Mouse (Mus musculus) kidney, adult 8-10 months (tissue): ENCODE data around the gene Gm44965.
"Not testable (repeated sequence)": the region's sequence is repeated elsewhere in the genome, so short reads cannot be mapped to it uniquely, and the experiment has no call there.

ENCODE experiments used
- DNase-seq, 2 experiments: peaks; one replicate each; pipeline ENCODE4 v3.0.0; 2022

The Gm44965 gene

DNA sequence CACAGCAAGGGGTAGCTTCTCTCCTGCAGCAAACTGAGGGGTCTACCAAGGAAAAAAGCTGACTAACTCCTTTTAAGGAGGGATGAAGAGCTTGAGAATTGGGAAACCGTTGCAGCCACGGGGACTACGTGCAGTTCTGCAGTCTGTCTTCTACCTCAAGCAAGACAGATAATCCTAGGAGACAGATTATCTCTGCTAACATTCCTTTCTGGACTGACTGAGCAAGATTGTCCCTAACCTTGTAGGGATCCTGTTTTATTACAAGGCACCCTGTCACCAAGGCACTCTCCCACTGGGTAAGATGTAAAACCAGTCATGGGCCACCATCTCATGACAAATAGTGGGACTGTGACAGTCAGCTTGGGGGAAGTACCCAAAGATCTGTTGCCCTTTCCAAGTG is 12.5 kb upstream of the Gm44965 start:
- no peak for DNase-seq

DNA sequence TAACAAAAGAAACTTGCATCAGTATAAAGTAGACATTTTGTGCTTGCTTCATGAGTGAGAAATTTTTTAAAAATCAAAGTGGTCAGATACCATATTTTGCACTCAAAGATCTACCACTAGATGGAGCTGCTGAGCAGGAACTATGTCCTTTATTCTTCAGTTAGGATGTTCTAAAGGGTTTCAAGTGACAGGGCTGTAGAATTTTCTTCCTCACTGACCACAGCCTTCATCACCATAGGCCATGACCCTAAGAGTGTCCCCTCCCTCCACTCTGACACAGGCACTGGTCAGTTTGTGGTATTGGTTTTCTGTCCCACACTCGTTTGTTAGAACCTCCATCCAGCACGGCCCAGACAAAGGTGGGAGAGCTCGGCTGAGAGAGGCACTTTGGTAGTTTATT is 11.7 kb upstream of the Gm44965 start:
- DNase-seq = no peak

DNA sequence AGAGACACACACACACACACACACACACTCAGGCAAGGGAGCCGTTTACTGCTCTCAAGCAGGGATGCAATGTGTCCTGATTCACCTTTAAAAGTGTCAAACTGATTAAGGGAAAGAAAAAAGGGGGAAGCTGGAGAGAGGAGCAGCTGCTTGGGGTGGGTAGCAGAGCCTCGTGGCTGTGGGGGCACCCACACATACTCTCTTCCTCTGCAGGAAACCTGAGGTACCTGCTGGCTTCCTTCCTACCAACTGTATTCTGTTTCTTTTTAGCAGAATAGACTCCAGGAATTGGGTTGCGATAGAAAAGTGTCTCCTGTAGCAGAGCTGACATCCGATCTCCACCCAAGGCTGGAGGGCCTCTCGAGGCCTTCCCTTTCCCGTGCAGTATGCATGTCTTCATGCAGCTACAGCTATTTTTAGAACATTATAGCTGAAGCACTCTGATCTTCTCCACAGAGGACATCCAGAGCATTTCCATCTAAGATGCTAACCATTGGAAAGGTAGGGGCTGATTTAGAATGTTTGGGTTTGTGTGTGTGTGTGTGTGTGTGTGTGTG is 4.5 kb upstream of the Gm44965 start, which contains the start of gene Gm45021:
Gene Gm45021, plus strand, starts transcription at position 417 of the 557 bp plus-strand sequence.
- DNase-seq = no peak

DNA sequence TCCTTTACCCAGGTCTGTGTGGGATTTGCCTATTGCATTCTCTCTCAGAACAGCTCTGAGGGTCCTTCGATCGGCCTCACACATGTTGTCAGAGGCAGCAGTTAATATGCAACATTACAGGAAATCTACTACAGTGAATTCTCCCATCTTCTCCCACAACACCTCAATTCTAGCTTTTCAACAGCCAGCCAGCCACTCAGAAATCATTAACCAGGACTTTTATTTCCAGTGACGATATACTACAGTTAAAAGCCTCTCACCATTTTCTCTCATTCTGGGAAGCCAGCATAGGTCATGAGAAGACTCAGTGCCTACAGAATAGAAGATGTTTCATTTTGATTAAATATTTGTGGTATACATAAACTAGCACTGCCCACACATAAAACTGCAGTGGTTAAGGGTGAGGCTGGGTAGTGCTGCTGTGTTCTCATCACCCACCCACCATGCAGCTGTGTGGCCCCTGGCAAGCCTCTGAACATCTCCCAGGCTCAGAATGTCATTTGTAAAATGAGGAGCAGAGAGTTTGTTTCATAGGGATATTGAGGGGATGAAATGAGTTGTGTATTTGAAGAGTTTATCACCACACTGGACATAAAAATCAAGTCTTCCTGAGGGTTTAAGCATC is 2.4 kb upstream of the Gm44965 start:
- peak in 1 of 2 experiments; percentile 63 for DNase-seq

DNA sequence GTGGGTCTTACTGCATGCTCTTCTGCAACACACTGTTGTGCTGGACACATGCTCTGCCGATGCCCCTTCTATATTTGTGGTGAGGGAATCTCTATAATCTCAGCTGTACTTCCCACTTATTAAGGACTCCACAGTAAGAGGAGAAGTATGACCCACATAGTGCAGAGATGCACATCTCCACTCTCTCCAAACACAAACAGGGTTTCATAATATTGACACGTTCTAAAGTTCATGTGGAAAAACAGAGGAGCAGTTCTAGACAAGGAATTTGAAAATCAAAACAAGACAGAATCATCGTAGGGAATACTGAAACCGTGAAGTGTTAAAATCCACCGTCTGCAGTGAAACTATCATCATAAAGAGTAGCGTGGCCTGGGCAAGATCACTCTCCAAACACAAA is 1.9 kb upstream of the Gm44965 start:
- no peak for DNase-seq

DNA sequence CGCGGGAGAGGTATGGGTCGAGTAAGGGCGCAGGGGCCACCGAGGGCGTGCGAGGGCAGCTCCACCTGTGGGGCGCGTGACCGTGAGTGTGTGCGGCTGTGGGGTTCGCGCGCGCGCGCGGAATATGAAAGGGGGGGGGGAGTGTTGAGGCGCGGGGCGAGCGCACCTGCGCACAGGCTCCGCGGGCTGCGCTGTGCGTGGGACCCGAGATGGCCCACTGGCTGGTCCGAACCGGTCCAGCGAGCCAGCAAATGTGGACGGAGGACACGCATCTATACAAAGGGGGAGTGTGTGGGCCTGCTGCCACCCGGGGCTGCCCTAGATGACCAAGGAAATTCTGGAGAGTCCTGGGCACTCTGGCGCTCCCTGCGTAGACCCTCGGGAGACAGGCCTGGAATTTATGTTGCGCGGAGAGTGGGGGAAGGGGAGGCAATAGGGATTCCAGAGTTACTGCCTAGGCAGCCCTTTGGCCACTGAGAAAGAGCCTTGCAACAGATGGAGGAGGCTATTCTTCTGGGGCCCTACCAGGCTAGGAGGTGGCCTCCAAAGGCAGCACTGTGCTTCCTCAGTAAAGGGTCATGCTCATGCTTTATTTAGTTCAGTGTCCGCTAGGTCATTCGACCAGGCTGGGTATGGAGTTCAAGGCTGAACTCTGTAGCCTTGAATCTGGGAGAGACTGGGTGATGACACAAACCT is 450 bp downstream of the Gm44965 start:
- peak; percentile 61 to 64 for DNase-seq

DNA sequence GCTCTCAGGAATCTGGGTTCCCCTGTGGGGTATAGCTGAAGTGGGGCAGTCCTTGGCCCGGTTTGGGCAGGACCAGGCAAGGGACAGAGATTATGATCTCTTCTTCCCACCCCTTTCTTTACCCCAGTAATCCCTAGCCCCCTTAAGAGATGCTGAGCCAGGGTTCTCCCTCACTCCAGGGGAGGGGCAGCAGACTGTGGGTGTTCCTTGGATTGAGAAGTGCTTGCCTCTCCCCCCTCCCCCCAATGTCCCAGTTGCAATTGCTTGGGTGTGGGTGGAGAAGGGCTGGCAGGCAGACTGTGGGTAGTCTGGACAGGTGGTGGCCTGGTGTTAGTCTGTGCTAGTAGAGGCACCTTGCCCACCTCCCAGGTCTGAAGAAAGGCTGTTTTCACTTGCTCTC is 1.5 kb downstream of the Gm44965 start:
- DNase-seq = no peak

DNA sequence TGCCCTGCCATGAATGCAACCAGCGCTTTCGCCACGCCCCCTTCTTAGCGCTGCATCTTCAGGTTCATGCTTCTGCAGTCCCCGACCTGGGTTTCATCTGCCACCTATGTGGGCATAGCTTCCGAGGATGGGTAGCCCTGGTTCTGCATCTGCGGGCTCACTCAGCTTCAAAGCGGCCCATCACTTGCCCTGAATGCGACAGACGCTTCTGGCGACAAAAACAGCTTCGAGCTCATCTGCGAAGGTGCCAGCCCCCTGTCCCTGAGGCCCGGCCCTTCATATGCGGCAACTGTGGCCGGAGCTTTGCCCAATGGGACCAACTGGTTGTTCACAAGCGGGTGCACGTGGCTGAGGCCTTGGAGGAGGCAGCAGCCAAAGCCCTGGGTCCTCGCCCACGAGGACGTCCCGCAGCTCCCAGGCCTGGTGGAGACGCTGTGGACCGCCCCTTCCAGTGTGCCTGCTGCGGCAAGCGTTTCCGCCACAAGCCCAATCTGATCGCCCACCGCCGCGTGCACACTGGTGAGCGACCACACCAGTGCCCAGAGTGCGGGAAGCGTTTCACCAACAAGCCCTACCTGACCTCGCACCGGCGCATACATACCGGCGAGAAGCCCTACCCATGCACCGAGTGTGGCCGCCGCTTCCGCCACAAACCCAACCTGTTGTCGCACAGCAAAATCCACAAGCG is 2.9 kb downstream of the Gm44965 start:
- no peak for DNase-seq

DNA sequence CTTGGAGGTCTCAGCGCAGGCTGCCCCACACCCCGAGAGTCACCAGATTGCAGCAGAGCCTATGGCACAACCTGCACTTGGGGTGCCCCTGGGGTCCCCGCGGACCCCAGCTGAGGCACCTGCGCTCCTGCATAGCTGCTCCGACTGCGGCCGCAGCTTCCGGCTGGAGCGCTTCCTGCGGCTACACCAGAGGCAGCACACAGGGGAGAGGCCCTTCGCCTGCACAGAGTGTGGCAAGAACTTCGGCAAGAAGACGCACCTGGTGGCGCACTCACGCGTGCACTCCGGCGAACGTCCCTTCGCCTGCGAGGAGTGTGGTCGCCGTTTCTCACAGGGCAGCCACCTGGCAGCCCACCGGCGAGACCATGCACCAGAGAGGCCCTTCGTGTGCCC is 3.5 kb downstream of the Gm44965 start:
- DNase-seq = no peak

DNA sequence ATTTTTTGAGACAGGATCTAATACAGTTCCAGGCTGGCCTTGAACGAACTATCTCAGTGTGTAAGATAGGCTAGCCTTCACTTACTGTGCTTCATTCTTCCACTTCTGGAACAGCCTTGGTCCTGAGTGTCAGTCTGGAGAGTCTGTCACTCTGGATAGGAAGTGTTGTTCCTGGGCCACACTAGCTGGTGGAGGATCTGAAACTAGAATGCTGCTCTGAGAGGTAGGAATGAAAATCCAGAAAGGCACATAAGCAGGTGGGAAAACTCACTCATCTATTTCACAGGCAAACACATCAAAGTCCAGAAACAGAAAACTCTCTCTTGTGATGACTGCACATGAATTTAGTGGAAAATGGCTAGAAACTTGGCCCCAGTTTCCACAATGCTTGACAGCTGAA is 6.9 kb downstream of the Gm44965 start:
- DNase-seq = no peak

DNA sequence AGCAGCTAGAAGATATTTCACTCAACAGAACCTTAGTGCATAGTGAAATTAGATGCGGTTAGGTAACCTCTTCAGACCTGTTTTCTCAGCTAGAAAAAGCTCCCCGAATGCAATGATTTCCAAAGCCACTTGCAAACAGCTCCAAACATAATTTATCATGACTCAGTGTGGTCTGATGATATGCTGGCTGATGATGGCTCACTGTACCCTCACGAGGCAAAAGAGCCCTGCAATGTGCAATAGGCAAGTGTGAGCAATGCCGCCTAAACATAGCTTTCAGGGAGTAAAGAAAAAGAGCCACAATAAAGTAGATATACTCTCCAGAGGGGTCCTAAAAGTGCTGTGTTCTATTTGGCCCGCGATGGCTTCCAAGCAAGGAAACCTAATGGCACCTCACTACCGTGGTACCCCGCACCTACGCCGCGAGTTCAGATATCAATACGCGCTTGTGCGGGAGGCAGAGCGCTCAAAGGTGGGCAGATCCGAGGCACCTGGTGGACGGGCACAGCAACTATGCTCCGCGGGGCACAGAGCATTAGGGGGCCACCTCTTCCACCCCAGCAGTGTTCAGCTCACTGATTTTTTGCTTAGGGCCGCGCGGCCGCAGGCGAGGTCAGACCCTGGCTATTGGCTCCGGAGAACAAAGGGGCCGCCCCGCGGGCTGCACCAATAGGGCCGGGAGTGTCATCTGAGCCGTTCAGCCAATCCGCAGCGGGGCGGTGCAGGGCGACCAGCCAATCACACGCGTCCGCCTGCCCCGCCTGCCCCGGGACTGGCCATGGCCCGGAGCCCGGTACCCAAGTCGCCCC is 7.7 kb downstream of the Gm44965 start, which contains the start of gene Zfp775:
Gene Zfp775, plus strand, starts transcription at position 793 of the 809 bp plus-strand sequence.
- DNase-seq = peak; percentile 98

DNA sequence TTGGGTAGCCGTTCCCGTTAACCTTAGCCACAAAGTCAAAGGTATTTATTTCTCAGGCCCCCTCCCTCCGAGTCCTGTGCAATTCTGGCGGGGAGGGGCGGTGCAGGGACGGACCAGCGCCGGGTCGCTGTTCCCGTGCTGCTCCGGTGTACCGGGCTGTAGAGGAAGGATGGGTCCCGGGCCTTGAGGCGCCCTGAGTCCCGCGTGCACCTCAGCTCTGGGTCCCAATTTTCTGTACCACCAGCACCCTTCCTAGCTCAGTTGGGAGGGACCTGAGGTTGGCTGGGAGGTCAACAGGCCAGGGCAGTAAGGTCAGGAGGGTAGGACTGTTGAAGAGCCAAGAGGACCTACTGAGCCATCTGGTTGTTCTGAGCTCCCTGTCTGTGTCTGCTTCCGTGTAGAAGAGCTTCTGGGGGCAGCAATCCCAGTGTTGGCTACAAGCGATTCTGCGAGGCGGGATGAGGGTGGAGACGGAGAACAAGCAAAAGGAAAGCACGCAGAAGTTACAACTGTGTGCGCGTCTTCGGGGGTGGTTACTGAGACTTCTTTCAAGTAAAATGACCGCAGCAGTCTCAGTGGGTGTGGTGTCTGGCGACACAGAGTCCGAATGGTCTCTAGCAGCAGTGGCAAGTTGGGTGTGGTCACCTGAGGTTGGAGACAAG is 8.5 kb downstream of the Gm44965 start:
- DNase-seq = no peak

DNA sequence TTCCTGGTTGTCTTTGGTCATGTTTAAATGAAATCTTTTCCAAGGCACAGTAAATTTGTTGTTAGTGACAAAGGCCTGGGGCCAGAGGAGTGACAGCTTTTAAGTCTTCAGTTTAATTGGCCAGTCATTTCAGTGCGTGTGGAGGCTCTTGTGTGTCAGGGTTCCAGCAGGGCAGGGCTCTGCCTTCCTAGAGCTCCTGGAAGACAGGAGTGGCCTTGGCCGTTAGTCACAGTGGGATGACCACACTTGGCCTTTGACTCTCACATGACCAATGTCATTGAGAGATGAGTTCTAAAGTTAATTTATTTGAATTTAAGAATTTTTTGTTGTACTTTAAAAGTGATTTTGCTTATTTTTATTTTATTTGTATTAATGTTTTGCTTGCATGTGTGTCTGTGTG is 14.4 kb downstream of the Gm44965 start:
- no peak for DNase-seq

DNA sequence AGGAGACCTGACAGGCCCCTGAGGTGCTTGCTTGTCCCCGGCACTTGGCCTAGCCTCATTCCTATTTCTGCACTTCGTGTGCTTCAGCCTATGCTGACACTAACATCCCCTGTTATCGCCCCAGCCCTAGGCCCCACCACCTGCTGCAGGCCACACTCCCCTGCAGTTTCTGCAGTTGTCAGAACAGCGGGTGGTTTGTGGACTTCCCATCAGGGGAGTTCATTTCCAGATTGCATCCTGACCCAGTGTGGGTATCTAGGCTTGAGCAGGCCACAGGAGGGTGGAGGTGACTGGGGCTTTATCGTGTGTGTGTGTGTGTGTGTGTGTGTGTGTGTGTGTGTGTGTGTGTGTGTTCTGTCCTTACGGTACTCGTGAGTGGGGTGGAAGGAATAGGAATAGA is 15.8 kb downstream of the Gm44965 start:
- DNase-seq = no peak

DNA sequence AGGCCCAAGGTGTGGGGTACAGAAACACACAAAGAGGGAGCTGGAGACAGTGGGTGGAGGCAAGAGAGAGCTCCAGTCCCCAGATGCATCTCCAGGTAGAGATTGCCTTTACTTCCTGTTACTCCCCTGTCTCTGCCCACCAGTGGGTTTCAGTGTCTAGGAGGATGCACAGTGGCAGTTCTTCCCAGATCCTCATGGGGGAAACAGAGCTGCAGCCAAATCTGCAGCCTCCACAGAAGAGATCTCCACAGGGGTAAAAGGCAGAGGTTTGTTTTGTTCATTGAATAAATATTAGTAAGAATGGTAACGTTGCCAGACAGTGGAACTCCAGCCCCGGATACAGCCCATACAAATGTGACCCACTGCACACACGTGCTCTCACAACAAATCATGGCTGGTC is 16.9 kb downstream of the Gm44965 start:
- no peak for DNase-seq

DNA sequence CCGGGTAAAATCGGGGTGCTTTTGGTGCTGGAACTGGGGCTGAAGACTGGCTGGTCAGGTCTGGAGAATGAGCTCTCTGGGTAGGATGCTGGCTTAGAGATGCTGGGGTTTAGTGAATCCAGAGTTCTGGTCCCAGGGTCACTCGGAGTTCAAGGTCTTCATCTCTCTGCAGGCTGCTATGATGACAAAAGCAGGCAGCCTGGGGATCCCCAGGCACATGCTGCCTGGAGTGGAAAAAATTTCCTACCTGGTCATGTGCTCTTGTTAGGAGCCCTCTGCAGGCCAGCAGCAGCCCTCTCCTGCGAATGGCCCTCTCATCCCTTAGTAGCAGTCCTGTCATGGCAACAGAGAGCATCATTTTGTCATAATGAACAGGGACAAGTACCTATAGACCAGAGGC is 19.7 kb downstream of the Gm44965 start:
- DNase-seq = no peak

DNA sequence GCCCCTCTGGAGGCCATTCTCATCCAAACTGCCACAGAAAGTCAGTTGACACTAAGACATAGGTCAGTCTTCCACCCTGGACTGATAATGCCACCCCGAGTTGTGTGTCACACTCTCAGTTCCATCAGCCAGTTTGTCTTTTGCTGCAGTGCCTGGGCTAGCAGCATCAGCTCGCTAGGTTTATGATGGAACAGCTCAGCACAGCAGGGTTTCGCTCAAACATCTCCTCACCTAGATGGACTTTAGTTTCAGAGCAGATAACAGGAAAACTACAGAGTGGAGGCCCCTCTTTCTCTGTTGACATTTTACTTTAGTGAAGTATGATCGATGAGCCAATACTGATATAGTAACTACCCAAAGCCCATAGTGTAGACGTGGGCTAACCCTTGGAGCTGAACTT is 21.0 kb downstream of the Gm44965 start:
- no peak for DNase-seq

DNA sequence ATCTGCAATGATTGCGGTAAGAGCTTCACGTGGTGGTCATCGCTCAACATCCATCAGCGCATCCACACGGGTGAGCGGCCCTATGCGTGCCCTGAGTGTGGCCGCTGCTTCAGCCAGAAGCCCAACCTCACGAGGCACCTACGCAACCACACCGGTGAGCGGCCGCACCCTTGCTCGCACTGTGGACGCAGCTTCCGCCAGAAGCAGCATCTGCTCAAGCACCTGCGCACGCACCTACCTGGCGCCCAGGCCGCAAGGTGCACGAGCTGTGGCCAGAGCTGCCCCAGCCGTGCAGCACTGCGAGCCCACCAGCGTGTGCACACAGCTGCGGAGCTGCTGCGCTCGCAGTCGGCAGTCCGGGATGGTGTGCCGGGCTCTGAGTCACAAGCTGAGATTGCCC is 26.3 kb downstream of the Gm44965 start:
- DNase-seq = no peak

DNA sequence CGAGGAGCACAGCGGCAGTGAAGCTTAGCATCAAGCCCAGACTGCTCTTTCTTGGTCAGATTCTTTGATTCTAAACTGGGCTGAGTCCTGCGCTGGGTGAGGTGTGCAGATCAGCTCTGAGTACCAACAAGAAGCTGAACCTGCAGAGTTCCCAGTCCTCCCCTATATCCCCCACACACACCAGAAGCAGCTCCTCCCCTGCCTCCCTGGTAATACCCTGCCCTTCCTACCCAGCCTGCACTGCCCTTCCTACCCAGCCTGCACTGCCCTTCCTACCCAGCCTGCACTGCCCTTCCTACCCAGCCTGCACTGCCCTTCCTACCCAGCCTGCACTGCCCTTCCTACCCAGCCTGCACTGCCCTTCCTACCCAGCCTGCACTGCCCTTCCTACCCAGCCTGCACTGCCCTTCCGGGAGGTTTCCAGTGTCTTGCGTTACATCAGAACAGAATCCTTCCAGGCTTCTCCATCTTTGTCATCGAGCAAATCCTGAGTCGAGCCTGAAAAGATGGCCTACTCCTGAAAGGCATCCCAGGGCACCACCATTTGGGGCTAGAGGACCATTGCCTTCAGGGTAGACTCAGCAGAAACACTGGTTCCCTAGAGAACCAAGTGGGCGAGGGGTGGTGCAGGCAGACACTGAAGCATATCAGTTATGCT is 28.6 kb downstream of the Gm44965 start:
- DNase-seq = not testable (repeated sequence)

DNA sequence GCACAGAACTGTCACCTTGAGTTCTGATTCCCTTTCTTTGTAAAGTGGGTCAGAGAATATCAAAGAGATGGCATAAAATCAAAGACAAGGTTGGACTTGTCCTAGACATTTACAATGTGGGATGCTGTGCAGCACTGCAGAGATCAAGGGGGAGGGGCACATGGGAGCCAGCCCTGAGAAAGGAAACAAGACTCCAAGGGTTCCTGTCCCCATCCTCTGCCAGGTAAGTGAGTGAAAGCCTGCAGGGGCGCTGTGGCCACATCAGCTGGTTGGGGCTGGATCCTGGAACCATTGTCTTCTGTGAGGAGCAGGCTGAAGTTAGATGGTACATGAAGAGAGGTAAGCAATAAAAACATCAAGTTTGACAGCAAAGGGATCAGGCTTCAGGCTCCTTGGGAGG is 29.7 kb downstream of the Gm44965 start:
- no peak for DNase-seq

DNA sequence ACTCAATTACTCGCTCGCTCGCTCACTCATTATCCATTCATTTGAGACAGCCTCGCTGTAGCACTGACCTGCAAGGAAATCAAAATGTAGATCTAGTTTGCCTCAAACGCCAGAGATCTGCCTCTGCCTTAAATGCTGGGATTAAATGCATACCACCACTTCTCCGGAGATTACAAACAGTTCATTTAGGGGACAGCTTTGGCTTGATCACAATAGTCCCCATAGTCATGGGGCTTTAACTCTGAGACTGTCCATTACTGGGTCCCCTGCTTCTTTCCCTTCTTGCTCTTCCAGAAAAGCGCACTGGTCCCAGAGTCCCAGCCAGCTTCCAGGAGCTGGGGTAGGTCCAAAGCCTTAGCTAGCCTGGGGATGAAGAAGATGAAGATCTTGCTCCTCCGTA is 32.7 kb downstream of the Gm44965 start, which contains the start of gene AI854703:
Gene AI854703, plus strand, starts transcription at position 301 of the 400 bp plus-strand sequence.
- DNase-seq = no peak

DNA sequence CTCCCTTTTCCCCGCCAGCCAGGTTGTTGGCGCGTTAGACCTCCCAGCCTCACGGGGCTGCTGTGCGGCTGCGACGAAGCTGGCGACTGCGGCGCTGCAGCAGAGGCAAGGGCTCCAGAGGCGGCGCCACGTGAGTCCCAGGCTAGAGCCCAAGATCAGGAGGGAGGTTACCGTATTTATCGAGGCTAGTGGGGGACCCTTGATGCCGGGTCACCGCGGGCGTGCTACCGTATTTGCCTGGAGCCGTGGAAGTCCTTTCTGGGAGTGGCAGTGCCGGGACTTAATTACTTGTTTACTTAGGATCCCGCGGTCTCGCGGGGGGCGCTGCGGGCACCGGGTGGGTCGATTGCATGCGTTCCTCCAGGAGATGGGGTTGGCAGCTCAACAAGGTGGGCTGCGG is 33.2 kb downstream of the Gm44965 start:
- peak; percentile 81 to 82 for DNase-seq
